Mouse (Mus musculus) lung, adult 2 months (tissue): ENCODE measurements around the gene Snu13. TPM values are rescaled to one million over a fixed set of nuclear protein-coding genes. Genes with fewer than 3 reads are reported as not detected.
A peak's percentile ranks its signal among the peaks of the same experiment; 100 is the strongest.

ENCODE experiments used
- DNase-seq: peaks from one replicate; pipeline ENCODE4 v3.0.0; 2022
- H3K4me1 ChIP-seq: fragments of 200-500 bp; 2 replicates; pipeline ENCODE4 v1.6.1; 2011; ENCODE audit warnings: low read length; ENCODE audit not compliant: control insufficient read depth, insufficient read depth
- H3K4me3 ChIP-seq: fragments of 200-500 bp; replicated peaks from 2 replicates; pipeline ENCODE3; 2011; ENCODE audit warnings: low read depth, mild to moderate bottlenecking, control low read depth, low read length; ENCODE audit errors: extremely low read depth
- CTCF ChIP-seq: fragments of 200-500 bp; IDR thresholded peaks from 2 replicates; pipeline ENCODE4 v1.5.1; 2011; ENCODE audit warnings: mild to moderate bottlenecking, low read length, control low read depth; ENCODE audit not compliant: insufficient read depth
- POLR2A ChIP-seq: fragments of 200-500 bp; IDR thresholded peaks from 2 replicates; pipeline ENCODE4 v1.6.1; 2011; ENCODE audit warnings: low read depth, mild to moderate bottlenecking, control low read depth, low read length, borderline replicate concordance; ENCODE audit errors: extremely low read depth
- WGBS: fragments of 180-500 bp; shearing (Covaris S2); methylation state at CpG from one replicate; pipeline ENCODE4 v1.1.7; 2018; 5-methylcytosine and 5-hydroxymethylcytosine counted together
- polyA plus RNA-seq: library from polyadenylated mRNA; depleted of rRNA; stranded (reverse); fragments of >200 nt; gene quantifications from 2 replicates; pipeline ENCODE4 v1.2.3, GENCODE M21; 2012; rRNA removed

Snu13 gene
- 54.7 and 56.6 TPM in 2 replicates for polyA plus RNA-seq

- Histone ChIP-seq H3K4me3 (peak within 1 kb of the TSS; percentile 85), H3K4me1 (peaks cover 6% of the 10 kb centered on the region)
- TF ChIP-seq POLR2A (peak; percentile 82; the same call in 1 of the 2 replicates), CTCF (no peak)
- under 1% methylated on average over 74 of the region's 74 CpGs for WGBS
- DNase-seq = peak; percentile 94
Measured at GRCm38 (mm10) chr15:82047080-82047883, at the start of gene Snu13. Snu13 (minus strand) TSS chr15:82047598.

- Histone ChIP-seq H3K4me1 (no peaks in the 10 kb centered on the region), H3K4me3 (no peak overlapping the region)
- DNase-seq = no peak
- no peak for TF ChIP-seq POLR2A
- no peak for TF ChIP-seq CTCF
- WGBS = 72% methylated on average over 7 of the region's 7 CpGs
Measured at GRCm38 (mm10) chr15:82091061-82091460, 43.7 kb upstream of the Snu13 start.

GRCm38 (mm10) chr15:82087266-82087665 is 39.9 kb upstream of the Snu13 start:
- 11% methylated on average over 10 of the region's 10 CpGs for WGBS
- no peak for DNase-seq
- no peaks in the 10 kb centered on the region for H3K4me1 ChIP-seq
- H3K4me3 ChIP-seq = no peak overlapping the region
- TF ChIP-seq CTCF (no peak), POLR2A (no peak)

GRCm38 (mm10) chr15:82086131-82086530 is 38.7 kb upstream of the Snu13 start:
- Histone ChIP-seq H3K4me1 (no peaks in the 10 kb centered on the region), H3K4me3 (no peak overlapping the region)
- TF ChIP-seq CTCF (no peak), POLR2A (no peak)
- DNase-seq = no peak
- WGBS = 68% methylated on average over 12 of the region's 12 CpGs

- H3K4me1 ChIP-seq = no peaks in the 10 kb centered on the region
- WGBS = 67% methylated on average over 9 of the region's 9 CpGs
- no peak for DNase-seq
- H3K4me3 ChIP-seq = no peak overlapping the region
- no peak for TF ChIP-seq CTCF
- no peak for TF ChIP-seq POLR2A
Measured at GRCm38 (mm10) chr15:82085606-82086005, 38.2 kb upstream of the Snu13 start.

GRCm38 (mm10) chr15:82081161-82081560 is 33.8 kb upstream of the Snu13 start:
- no peak for DNase-seq
- Histone ChIP-seq H3K4me1 (no peaks in the 10 kb centered on the region), H3K4me3 (no peak overlapping the region)
- TF ChIP-seq POLR2A = no peak
- TF ChIP-seq CTCF = peak; percentile 36
- 27% methylated on average over 7 of the region's 7 CpGs for WGBS

GRCm38 (mm10) chr15:82079883-82080282 is 32.5 kb upstream of the Snu13 start:
- H3K4me3 ChIP-seq = no peak overlapping the region
- DNase-seq = no peak
- TF ChIP-seq CTCF = no peak
- no peak for TF ChIP-seq POLR2A
- no peaks in the 10 kb centered on the region for H3K4me1 ChIP-seq
- 44% methylated on average over 10 of the region's 10 CpGs for WGBS

- 72% methylated on average over 7 of the region's 7 CpGs for WGBS
- DNase-seq = no peak
- H3K4me3 ChIP-seq = no peak overlapping the region
- no peak for TF ChIP-seq CTCF
- no peak for TF ChIP-seq POLR2A
- H3K4me1 ChIP-seq = no peaks in the 10 kb centered on the region
Measured at GRCm38 (mm10) chr15:82073490-82073889, 26.1 kb upstream of the Snu13 start.

GRCm38 (mm10) chr15:82071816-82072469 is 24.5 kb upstream of the Snu13 start:
- DNase-seq = no peak
- TF ChIP-seq POLR2A (no peak), CTCF (no peak)
- Histone ChIP-seq H3K4me1 (no peaks in the 10 kb centered on the region), H3K4me3 (no peak overlapping the region)
- WGBS = 88% methylated on average over 26 of the region's 26 CpGs
